Mouse (Mus musculus) G1E-ER4 (cell line): ENCODE measurements around the gene Shroom3. TPM values are rescaled to one million over a fixed set of nuclear protein-coding genes. Genes with fewer than 3 reads are reported as not detected.

ENCODE experiments used
- GATA1 ChIP-seq: IDR thresholded peaks from one replicate; pipeline ENCODE4 v1.8.0; 2012; ENCODE audit warnings: low read length, inconsistent platforms
- polyA plus RNA-seq: library from polyadenylated mRNA; stranded (reverse); fragments of >175 nt; gene quantifications from 2 replicates; pipeline ENCODE4 v1.2.3, GENCODE M21; 2012

The Shroom3 gene
- polyA plus RNA-seq, 1 experiment, result not detected

GRCm38 (mm10) chr5:92872182-92872581 lies 188.9 kb downstream of the Shroom3 start:
- TF ChIP-seq GATA1, result no peak

GRCm38 (mm10) chr5:92872991-92873390 lies 189.8 kb downstream of the Shroom3 start:
- no peak for TF ChIP-seq GATA1

GRCm38 (mm10) chr5:92873518-92873917 lies 190.3 kb downstream of the Shroom3 start:
- no peak for TF ChIP-seq GATA1

GRCm38 (mm10) chr5:92875836-92876235 lies 192.6 kb downstream of the Shroom3 start:
- TF ChIP-seq GATA1, result no peak

DNA sequence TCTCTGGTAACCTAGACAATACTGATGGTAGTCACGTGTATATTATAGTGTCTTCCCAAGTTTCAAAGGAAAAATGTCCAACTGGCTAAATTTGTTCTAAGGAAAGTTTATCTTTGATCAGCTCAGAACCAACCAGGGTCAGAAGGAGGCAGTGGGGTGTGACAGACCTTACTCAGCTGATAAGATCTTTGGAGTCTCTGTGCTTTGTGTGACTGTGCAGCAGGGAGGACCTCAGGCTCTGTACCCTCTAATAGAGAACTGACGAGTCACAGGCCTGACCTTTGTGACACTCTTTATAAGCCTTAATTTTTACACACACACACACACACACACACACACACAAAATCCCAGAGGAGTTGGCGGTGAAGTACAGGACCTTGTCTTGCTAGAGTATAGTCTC lies 193.9 kb downstream of the Shroom3 start:
- no peak for TF ChIP-seq GATA1

- no peak for TF ChIP-seq GATA1
Measured at GRCm38 (mm10) chr5:92880393-92880792, 197.2 kb downstream of the Shroom3 start.

DNA sequence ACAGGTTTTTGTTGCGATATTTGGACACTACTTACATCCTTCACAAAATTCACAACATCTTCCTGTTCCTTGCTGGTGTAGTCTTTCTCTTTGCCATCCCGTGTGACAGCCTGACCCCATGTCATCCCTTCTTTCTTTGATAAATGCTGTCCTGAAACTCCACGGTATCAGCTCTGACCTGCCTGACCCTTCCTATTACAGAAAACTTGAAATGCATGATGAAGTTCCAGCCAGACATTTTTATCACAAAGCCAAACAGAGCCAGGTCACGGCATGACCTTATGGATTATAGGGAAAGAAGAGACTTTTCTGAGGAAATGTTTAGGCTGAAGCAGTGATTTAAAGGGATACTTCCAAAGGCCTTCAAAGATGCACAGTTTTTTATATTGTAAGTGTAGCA lies 197.7 kb downstream of the Shroom3 start:
- TF ChIP-seq GATA1, result no peak

- no peak for TF ChIP-seq GATA1
Measured at GRCm38 (mm10) chr5:92886141-92886540, 202.9 kb downstream of the Shroom3 start.

DNA sequence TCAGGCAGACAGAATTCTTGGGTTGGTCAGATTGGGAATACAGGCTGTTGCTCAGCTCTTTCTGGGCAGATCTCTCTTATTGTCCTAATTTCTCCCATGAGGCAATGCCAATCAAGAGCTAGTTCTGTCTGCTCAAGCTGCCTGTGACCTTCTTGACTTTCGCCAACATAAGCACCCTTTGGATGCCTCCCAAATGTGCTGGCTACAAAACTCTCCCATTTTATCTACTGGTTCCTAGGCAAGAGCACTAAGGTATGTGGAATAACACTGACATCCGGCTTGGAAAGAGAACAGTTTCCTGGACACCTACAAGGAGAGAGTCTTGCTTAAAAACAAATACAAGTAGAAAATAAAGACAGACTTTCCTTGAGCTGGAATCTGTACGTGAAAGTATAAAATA lies 204.3 kb downstream of the Shroom3 start:
- no peak for TF ChIP-seq GATA1

GRCm38 (mm10) chr5:92888628-92889241 lies 205.5 kb downstream of the Shroom3 start:
- TF ChIP-seq GATA1, result no peak

DNA sequence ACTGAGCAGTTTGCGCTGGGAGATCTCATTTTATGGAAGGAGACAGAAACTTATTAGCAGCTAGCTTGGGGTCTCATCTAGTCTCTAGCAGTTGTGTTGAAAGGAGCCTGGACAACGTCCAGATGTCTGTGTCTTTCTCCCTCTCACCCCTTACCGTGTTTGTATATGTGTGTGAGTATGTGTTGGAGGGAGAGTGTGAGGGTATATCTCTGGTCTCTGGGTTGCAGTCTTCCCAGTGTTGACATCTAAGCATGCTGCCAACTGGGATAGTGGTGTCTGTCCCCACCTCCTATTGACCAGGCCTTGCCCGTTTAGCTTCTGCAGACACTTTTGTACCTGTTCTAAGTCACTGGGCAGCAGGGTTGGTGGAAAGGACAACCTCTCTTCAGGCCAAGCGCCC lies 207.7 kb downstream of the Shroom3 start:
- TF ChIP-seq GATA1, result no peak

DNA sequence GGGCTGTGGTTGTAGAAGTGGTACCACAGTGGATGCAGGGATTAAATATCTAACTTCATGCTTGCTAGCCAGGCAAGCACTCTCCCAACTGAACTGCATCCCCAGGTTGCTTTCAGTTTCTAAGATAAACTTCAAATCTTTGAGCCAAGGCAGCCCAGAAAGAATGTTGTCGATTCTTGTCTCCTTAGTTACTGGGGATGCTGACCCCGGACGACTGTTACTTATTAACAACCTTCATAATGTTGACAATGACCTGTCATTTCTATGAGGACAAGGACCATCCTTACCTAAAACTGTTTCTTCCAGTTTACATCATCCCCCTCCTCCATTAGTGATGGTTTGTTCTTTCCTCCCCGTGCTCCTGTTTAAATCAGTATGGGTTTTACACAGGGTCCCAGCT lies 210.0 kb downstream of the Shroom3 start:
- no peak for TF ChIP-seq GATA1

DNA sequence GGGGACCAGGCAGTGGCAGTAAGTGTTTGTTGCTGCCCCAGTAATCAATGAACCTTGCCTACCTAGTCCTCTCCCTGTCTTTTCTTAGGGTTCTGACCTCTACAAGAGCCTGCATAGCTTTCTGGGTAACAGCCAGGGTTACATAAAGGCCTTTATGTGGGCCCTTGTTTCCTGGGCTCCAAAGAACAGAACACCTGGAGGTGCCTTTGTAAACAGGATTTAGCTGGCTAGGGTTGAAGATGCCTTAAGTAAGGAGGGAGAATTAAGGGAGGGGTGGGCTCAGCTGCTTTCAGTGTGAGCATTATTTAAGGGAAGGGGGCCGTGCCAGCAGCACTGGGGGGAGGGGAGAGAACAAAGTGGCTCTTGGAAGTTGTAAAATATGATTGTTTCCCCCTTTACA lies 210.5 kb downstream of the Shroom3 start:
- no peak for TF ChIP-seq GATA1

GRCm38 (mm10) chr5:92895877-92896276 lies 212.6 kb downstream of the Shroom3 start:
- no peak for TF ChIP-seq GATA1

GRCm38 (mm10) chr5:92896725-92897280 lies 213.6 kb downstream of the Shroom3 start:
- no peak for TF ChIP-seq GATA1

DNA sequence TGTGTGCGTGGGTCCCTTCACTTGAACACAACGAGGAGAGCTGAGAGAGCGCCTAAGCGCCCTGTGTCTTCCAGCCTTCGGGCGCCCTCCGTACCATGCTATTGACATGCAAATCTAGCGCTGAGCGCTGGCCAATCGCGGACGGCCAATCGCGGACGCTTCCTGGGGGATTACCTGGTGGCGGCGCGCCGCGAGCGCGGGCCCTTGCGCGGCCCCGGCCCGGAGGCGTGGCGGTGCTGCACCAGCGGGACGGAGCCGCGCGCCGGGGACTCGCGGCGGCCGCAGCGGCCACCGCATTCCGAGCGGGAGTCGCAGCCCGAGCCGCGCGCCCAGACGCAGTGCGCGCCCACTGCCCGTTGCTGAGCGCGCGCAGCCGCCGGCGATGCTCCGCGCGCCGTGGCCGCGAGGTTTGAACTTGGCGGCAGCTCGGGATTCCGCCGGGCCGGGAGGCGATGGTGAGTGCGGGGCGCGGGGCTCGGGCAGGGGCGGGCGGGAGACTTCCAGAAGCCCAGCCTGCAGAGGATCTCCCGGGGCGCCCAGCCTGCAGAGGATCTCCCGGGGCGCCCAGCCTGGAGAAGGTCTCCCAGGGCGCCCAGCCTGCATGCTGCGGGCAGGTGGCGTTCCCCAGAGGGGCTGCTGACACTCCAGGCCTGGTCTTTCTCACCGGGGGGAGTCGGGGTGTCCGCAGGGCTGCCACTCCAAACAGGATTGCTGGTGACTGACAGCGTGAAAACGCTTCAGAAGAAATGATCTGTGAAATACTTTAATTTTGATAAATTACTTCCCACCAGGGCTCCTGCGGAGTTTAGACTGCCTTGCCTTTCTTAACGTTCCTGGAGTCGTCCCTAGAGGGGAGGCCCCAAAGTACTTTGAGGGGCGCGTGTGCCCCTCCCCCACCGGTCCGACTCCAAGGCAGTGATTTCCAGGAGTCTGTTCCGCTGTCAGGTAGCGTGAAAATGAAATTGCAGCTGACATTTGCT lies 214.8 kb downstream of the Shroom3 start:
- TF ChIP-seq GATA1, result no peak
